Mouse (Mus musculus): ENCODE data around the gene Ndufaf3.

- no peak for TF ChIP-seq CTCF (IDR thresholded peaks at IDR 0.05; ENCODE audit: low read depth)
- no peak for TF ChIP-seq EP300 (optimal IDR thresholded peaks at IDR 0.05)
Measured at GRCm38 (mm10) chr9:108564131-108564530, 3.1 kb downstream of the Ndufaf3 start.

All from stomach, postnatal 0 days (tissue).